Mouse (Mus musculus) macrophage (primary cell): Measurements from ENCODE around the gene Pcsk4. TPM values are rescaled to one million over a fixed set of nuclear protein-coding genes. Genes with fewer than 3 reads are reported as not detected.

Experiments
- H3K27ac ChIP-seq: fragments of 350-480 bp; formaldehyde crosslinking; 2 replicates; pipeline ENCODE4 v1.9.0; 2021
- H3K36me3 ChIP-seq: fragments of 350-480 bp; formaldehyde crosslinking; 2 replicates; pipeline ENCODE4 v1.9.0; 2021; ENCODE audit errors: inconsistent target
- H3K4me3 ChIP-seq: fragments of 350-480 bp; formaldehyde crosslinking; 2 replicates; pipeline ENCODE4 v1.9.0; 2021; ENCODE audit errors: inconsistent target
- H3K79me2 ChIP-seq: fragments of 350-480 bp; formaldehyde crosslinking; 2 replicates; pipeline ENCODE4 v1.9.0; 2021; ENCODE audit errors: inconsistent target
- WGBS: methylation state at CpG from one replicate; pipeline ENCODE4 v1.1.7; 2026; ENCODE audit warnings: inconsistent platforms; ENCODE audit not compliant: missing documents; 5-methylcytosine and 5-hydroxymethylcytosine counted together
- polyA plus RNA-seq: library from polyadenylated mRNA; stranded (reverse); fragments of 250-400 nt; gene quantifications from 3 replicates; pipeline ENCODE4 v1.2.4, GENCODE M21; 2018; ENCODE audit warnings: inconsistent platforms

The Pcsk4 gene
- polyA plus RNA-seq, 1 experiment from 2014 or later = 0.36 TPM

DNA sequence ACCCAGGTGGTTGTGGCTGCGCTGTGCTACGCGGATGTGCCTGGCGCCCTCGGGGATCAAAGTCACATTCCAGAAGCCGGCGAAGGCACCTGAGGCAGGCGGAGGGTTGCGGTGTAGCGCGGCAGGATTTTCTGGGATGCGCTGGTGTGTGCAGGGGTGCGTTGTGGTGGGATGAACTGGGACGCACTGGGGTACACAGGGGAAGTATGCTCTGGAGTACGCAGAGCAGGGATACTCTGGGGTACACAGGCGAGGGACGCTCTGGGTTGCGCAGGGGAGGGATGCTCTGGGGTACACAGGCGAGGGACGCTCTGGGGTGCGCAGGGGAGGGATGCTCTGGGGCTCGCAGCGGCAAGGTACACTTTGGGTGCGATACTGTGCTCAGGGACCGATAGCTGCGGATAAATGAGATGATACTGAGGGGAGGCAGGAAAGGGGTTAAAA, 13.0 kb upstream of the Pcsk4 start:
- 8% methylated on average over 24 of the region's 26 CpGs for WGBS
- no peak overlapping the region for H3K27ac ChIP-seq
- H3K4me3 ChIP-seq = no peak overlapping the region
- H3K79me2 ChIP-seq = no peaks in the 10 kb centered on the region
- no peaks in the 10 kb centered on the region for H3K36me3 ChIP-seq

GRCm38 (mm10) chr10:80341491-80342304, 12.4 kb upstream of the Pcsk4 start:
- 20% methylated on average over 45 of the region's 47 CpGs for whole genome bisulfite sequencing
- no peak overlapping the region for H3K27ac ChIP-seq
- H3K36me3 ChIP-seq = no peaks in the 10 kb centered on the region
- no peaks in the 10 kb centered on the region for H3K79me2 ChIP-seq
- no peak overlapping the region for H3K4me3 ChIP-seq

DNA sequence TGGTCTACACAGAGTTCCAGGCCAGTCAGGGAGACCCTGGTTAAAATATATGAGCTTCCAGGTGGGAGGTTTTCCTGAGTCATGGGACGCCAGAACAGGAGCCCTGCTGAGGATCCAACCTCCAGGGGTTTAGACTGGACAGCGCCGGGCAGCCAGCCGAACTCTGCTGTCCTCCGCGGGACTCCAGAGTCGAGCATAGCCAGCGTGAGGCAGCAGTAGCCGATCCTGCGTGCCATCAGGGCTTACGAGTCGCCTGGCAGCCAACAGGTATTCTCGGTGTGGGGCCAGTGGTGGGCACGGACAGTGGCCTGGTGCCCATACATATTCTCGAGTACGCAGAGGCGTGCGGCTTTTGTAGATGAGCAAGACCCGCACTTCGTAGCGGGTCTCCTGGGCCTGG, 11.7 kb upstream of the Pcsk4 start:
- Histone ChIP-seq H3K79me2 (no peaks in the 10 kb centered on the region), H3K27ac (no peak overlapping the region), H3K4me3 (no peak overlapping the region), H3K36me3 (no peaks in the 10 kb centered on the region)
- 67% methylated on average over 21 of the region's 21 CpGs for WGBS

DNA sequence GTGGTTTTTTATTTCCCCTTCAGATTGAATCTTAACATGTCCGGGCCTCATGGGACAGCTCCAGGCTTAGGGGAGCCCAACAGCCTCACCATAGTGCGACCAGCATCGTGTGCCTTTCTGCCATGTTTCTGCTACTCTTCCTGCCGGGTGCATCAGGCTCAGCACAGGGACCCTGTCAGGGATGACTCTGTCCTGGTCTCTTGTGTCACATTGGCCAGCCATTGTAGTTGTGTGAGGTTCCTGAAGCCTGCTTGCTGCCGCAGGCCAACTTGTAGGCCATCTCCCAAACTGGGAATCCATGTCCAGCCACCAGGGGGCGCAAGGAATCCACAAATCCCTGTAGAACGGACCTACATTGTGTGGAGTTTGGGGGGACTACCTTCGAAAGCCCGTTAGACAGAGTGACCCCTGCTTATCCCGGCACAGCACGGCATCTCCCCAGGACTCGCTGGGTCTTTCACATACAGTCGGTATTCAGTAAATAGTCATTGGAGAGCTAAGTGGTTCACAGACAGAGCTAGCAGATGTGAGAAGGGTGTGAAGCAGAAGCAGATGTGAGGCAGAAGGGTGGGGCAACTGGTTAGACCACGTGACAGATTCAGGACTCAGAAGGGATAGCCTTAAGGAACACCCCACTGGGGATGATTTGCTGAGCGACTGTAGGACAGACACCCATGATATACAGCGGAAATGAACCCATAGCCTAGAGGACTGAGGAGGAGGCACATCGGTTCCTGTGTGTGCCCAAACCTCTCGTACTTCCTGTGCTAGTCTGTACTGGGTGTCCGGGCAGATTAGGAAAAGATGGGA, 10.8 kb upstream of the Pcsk4 start:
- Histone ChIP-seq H3K4me3 (no peak overlapping the region), H3K27ac (no peak overlapping the region), H3K79me2 (no peaks in the 10 kb centered on the region), H3K36me3 (no peaks in the 10 kb centered on the region)
- 18% methylated on average over 19 of the region's 19 CpGs for WGBS

DNA sequence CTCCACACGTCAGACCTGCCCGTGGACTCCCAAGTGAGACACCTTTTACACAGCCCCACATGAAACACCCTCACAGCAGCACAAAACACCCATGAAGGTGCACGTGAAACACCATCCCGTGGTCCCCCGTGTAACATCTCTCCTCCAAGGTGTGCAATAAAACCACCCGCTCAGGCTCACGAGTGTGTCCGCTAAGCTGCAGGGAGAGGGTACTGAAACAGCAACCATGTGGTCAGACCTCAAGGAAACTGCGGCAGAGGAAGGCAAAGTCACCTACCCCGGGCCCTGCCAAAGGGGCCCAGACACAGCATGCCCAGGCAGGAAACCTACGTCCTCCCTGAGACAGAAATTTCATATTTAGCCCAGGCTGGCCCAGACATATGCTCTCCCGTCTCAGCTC, 7.0 kb upstream of the Pcsk4 start:
- WGBS = 63% methylated on average over 12 of the region's 12 CpGs
- no peak overlapping the region for H3K27ac ChIP-seq

GRCm38 (mm10) chr10:80332525-80332989, 3.3 kb upstream of the Pcsk4 start:
- no peak overlapping the region for H3K4me3 ChIP-seq
- H3K36me3 ChIP-seq = no peaks in the 10 kb centered on the region
- WGBS = 86% methylated on average over 3 of the region's 5 CpGs
- no peak overlapping the region for H3K27ac ChIP-seq
- no peaks in the 10 kb centered on the region for H3K79me2 ChIP-seq

More for the DNA sequence above, 7.0 kb upstream of the Pcsk4 start:
- H3K79me2 ChIP-seq = no peaks in the 10 kb centered on the region
- H3K36me3 ChIP-seq = no peaks in the 10 kb centered on the region
- H3K4me3 ChIP-seq = no peak overlapping the region

GRCm38 (mm10) chr10:80331636-80332524, 2.6 kb upstream of the Pcsk4 start:
- H3K36me3 ChIP-seq = no peaks in the 10 kb centered on the region
- H3K27ac ChIP-seq = no peak overlapping the region
- no peaks in the 10 kb centered on the region for H3K79me2 ChIP-seq
- WGBS = 80% methylated on average over 10 of the region's 10 CpGs
- no peak overlapping the region for H3K4me3 ChIP-seq

DNA sequence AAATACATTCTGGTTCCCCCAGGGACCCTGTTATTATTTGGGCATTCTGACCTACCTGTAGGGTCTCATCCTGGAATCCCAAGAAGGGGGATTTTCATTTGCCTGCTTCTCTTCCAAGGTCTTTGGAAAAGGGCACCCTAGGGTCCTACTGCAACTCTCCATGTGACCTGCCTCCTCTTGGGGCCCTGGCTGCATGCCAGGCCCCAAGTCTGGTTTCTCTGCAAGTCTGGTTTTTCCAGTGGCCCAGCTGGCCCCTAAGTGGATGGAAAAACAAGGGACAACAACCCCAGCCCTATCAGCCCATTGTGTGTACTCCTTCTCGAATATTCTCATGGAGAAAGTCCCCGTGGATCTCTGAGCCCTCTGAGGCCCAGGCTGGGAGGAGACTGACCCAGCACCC, 1.6 kb upstream of the Pcsk4 start:
- no peak overlapping the region for H3K4me3 ChIP-seq
- WGBS = 94% methylated on average over 2 of the region's 2 CpGs
- H3K36me3 ChIP-seq = no peaks in the 10 kb centered on the region
- H3K27ac ChIP-seq = no peak overlapping the region
- H3K79me2 ChIP-seq = no peaks in the 10 kb centered on the region

- no peaks in the 10 kb centered on the region for H3K36me3 ChIP-seq
- H3K4me3 ChIP-seq = no peak overlapping the region
- 1% methylated on average over 41 of the region's 41 CpGs for WGBS
- no peak overlapping the region for H3K27ac ChIP-seq
- no peaks in the 10 kb centered on the region for H3K79me2 ChIP-seq
Measured at GRCm38 (mm10) chr10:80330084-80330483, 786 bp upstream of the Pcsk4 start.

- no peak overlapping the region for H3K4me3 ChIP-seq
- 94% methylated on average over 21 of the region's 21 CpGs for WGBS
- H3K36me3 ChIP-seq = no peaks in the 10 kb centered on the region
- H3K27ac ChIP-seq = no peak overlapping the region
- H3K79me2 ChIP-seq = peaks cover 2% of the 10 kb centered on the region
Measured at GRCm38 (mm10) chr10:80325045-80325444, 4.3 kb downstream of the Pcsk4 start.

DNA sequence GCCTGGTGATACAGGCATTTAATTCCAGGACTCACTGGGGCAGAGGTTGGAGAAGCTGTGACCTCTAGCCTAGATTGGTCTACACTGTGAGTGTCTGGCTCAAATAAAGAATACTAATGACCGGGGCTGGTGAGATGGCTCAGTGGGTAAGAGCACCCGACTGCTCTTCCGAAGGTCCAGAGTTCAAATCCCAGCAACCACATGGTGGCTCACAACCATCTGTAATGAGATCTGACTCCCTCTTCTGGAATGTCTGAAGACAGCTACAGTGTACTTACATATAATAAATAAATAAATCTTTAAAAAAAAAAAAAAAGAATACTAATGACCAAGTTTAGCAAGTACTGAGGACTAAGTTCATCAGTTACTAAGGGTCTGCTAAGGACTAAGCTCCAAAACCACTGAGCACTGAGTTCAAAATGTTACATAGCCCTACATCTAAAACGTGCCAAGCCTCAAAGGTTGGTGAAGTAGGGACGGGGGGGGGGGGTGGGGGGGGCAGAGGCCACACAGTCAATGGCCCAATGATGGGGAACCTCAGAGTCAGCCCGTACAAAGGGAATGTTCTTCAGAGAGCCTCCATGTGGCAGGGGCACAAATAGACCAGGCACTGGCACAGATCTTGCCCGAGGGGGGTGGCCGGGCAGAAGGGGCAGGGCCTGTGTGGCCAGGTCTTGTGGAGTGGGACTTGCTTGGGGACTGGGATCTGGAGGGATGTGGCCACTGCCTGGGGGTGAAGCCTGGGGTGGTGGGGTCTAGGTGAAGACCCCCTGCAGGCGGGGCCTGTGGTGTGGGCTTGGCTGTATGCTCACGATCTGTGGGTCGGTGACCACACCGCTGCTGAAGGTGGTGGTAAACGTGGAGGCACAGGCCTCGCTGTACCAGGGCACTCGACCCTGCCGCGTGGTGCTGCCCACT, 4.9 kb downstream of the Pcsk4 start:
- no peak overlapping the region for H3K27ac ChIP-seq
- H3K79me2 ChIP-seq = peaks cover 9% of the 10 kb centered on the region
- H3K4me3 ChIP-seq = no peak overlapping the region
- 89% methylated on average over 16 of the region's 17 CpGs for WGBS
- no peaks in the 10 kb centered on the region for H3K36me3 ChIP-seq

DNA sequence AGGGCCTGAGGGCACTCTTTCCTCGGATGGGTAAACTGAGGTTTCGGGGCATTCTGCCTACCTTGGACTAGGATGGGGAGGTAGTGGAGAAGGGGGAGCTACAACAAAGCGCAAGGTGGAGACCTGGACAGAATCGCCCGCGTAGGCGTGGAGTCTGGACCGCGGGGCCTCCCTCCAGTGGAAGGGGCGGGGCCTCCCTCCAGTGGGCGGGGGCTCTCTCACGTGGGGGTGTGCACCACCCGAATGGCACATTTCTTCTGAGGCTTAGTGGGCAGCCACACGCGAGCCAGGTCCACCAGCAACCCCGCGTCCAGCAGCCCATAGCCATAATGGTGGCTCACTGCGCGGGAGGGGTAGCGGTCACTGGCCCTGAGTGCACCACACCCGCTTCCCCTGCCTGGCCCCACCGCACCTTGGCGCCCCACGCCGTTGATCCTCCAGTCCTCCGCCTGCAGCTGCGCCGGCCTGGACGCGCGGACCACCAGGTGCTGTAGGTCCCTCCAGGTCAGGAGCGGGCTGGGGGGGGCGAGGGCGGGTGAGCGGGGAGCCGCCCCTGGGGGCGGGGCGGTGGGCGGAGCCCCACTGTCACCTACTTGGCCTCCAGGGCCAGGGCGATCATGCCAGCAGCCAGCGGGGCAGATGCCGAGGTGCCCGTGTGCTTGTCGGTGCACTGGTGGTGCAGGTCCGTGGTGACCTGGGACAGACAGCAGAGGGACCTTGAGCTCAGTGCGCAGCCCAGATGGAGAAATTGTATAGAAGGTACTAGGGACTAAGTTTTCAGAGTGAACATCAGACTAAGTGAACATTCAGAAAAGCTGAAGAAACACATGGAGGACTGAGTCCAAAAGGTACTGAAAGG, 5.8 kb downstream of the Pcsk4 start:
- WGBS = 1% methylated on average over 38 of the region's 46 CpGs
- H3K79me2 ChIP-seq = peaks cover 18% of the 10 kb centered on the region
- no peaks in the 10 kb centered on the region; the same call in 1 of the 2 replicates for H3K36me3 ChIP-seq
- H3K27ac ChIP-seq = no peak overlapping the region
- H3K4me3 ChIP-seq = peak overlapping the region; percentile 19

DNA sequence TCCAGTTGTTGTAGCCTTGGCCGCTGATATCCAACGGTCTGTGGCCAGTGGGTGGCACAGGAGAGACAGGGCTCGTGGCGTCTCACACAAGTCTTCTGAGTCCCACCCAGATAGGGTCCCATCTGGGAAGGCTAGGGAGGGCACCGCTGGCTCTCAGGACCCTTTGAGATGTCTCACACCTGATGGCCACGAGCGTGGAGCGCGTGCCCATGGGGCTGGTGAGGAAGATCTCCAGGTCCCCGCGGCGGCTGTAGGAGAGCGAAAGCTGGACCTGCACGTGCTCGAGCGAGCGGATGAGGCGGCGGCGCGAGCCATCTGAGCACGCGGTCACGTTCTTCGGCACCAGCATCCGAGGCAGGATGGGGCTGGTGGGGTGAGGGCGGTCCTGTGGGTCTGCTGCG, 6.5 kb downstream of the Pcsk4 start:
- H3K27ac ChIP-seq = no peak overlapping the region
- 2% methylated on average over 22 of the region's 28 CpGs for WGBS

More for the DNA sequence above, 6.5 kb downstream of the Pcsk4 start:
- Histone ChIP-seq H3K36me3 (no peaks in the 10 kb centered on the region; the same call in 1 of the 2 replicates), H3K79me2 (peaks cover 22% of the 10 kb centered on the region), H3K4me3 (peak overlapping the region; percentile 19)
